In genomic region chr13:63332576-63333300, GRCm38 (mm10) we compare ENCODE assay signal across 8 mouse cellular contexts.
DNase-seq lines count a peak whose midpoint lies in the region; ATAC-seq and TF ChIP-seq lines count a peak whose summit lies in the region.

No protein-coding gene starts in this region.

- H3K4me2 ChIP-seq in lung, embryonic 15.5 days, result no peak overlapping the region

- 0 out of 2 replicates have a peak, but pooled peaks have one; percentile 24 for ATAC-seq in frontal cortex, adult (ENCODE audit: low TSS enrichment)
- no peak for ATAC-seq in lung, embryonic 15.5 days (ENCODE audit: borderline replicate concordance, extremely low read depth, low FRiP score, low TSS enrichment)

- TF ChIP-seq CTCF in spleen, adult 2 months (IDR thresholded peaks at IDR 0.05; ENCODE audit: extremely low read depth, insufficient read depth, insufficient read length, insufficient replicate concordance), result peak; percentile 57; the same call in 1 of the 2 replicates

- no peak overlapping the region for H3K27ac ChIP-seq in spleen, adult 2 months (ENCODE audit: insufficient read depth, low read length)
- peak overlapping the region; percentile 48 for H3K27ac ChIP-seq in lung, embryonic 15.5 days

- no peak overlapping the region for H3K4me3 ChIP-seq in spleen, adult 2 months (ENCODE audit: extremely low read depth, insufficient read depth, insufficient read length)
- no peak overlapping the region for H3K4me3 ChIP-seq in lung, embryonic 15.5 days

- H3K27me3 ChIP-seq in spleen, adult 2 months (ENCODE audit: control insufficient read depth, insufficient read depth, low read length), result no peaks in the 10 kb centered on the region
- H3K27me3 ChIP-seq in lung, embryonic 15.5 days, result no peaks in the 10 kb centered on the region

- DNase-seq in frontal cortex, postnatal 25 days (ENCODE audit: low spot score in 2 of 2), result no peak
- peak; percentile 28 to 39 for DNase-seq in spleen, adult 2 months (ENCODE audit: low read depth in 1 of 2, low spot score in 2 of 2)
- no peak for DNase-seq in spleen, adult 12 weeks (ENCODE audit: low spot score)
- DNase-seq in embryo, embryonic 10 days (ENCODE audit: low spot score), result peak; percentile 84
- peak; percentile 81 for DNase-seq in kidney, postnatal 10 days
- DNase-seq in thymus, postnatal 25 days, result peak; percentile 65

- H3K9me3 ChIP-seq in lung, embryonic 15.5 days, result no peaks in the 10 kb centered on the region

- TF ChIP-seq POLR2A in spleen, adult 2 months (IDR thresholded peaks at IDR 0.05; ENCODE audit: low read depth, low read length), result no peak

- no peaks in the 10 kb centered on the region for H3K36me3 ChIP-seq in spleen, adult 2 months (ENCODE audit: control insufficient read depth, insufficient read depth, low read length)
- H3K36me3 ChIP-seq in lung, embryonic 15.5 days, result no peaks in the 10 kb centered on the region

- H3K9ac ChIP-seq in lung, embryonic 15.5 days, result no peak overlapping the region

- WGBS in spleen, adult 2 months, result 55% methylated on average over 4 of the region's 4 CpGs
- 26% methylated on average over 4 of the region's 4 CpGs for WGBS in lung, embryonic 15.5 days

- no peaks in the 10 kb centered on the region for H3K4me1 ChIP-seq in spleen, adult 2 months (ENCODE audit: control insufficient read depth, insufficient read depth, insufficient read length)
- H3K4me1 ChIP-seq in lung, embryonic 15.5 days, result peaks cover 24% of the 10 kb centered on the region

Comparison
In these comparisons a context has a peak if more than half of its experiments do, and no peak if none do; other contexts are left out.
1. DNase-seq: peak in spleen, adult 2 months (2 of 2), embryo, embryonic 10 days (single experiment), kidney, postnatal 10 days (single experiment) and thymus, postnatal 25 days (single experiment); none in frontal cortex, postnatal 25 days (0 of 2) and spleen, adult 12 weeks (single experiment).